Mouse (Mus musculus) megakaryocyte, embryonic 14.5 days (primary cell): ENCODE results near the gene Slc12a7.

Source experiments
- FLI1 ChIP-seq: IDR thresholded peaks from 2 replicates; pipeline ENCODE4 v1.6.1; 2012; ENCODE audit warnings: low read length, inconsistent platforms, mixed read lengths
- GATA1 ChIP-seq: IDR thresholded peaks from 3 replicates; pipeline ENCODE4 v1.6.1; 2012; ENCODE audit warnings: mixed read lengths, low read length, inconsistent platforms, borderline replicate concordance

DNA sequence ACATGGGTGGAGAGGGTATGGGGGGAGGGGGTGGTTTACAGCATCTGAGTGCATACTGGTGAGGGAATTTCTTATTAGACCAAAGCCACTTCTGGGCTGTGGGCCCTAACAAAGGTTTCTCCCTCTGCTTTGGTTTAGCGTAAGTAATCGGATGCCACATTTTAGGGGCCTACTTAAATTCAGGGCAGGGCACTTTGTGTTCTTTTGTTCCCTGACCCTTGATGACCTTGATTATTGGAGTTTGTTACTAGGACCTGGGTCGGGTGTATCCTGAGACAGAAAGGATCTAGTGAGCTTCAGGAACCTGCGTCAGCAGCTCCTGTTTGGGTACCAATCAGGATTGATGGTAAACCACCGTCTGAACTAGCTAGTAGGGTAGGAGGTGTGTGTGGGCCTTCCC is 49.6 kb downstream of the Slc12a7 start:
- TF ChIP-seq GATA1 (no peak), FLI1 (no peak)
